Mouse (Mus musculus): Measurements from ENCODE around the gene Ube2s. TPM values are rescaled to one million over a fixed set of nuclear protein-coding genes. Genes with fewer than 3 reads are reported as not detected.

Ube2s gene
- total RNA-seq, 1 experiment: 499 TPM

- Histone ChIP-seq H3K9ac (ENCODE audit: insufficient read depth, low read depth, low read length, poor library complexity, severe bottlenecking) (peak overlapping the region; percentile 70), H3K4me3 (ENCODE audit: insufficient read depth in 1 of 2, low read depth in 1 of 2, low read length in 2 of 2, poor library complexity in 1 of 2, severe bottlenecking in 1 of 2) (peak overlapping the region; percentile 59 to 67), H3K27ac (ENCODE audit: insufficient read depth, low read depth, low read length, poor library complexity, severe bottlenecking) (no peak overlapping the region), H3K4me1 (ENCODE audit: control insufficient read depth in 2 of 2, insufficient read depth in 2 of 2, low read length in 2 of 2, poor library complexity in 1 of 2) (peaks cover 0 to 4% of the 10 kb centered on the region in 2 experiments; a peak in 2 of 4 replicates), H3K36me3 (ENCODE audit: control insufficient read depth, insufficient read depth, low read length, poor library complexity, severe bottlenecking) (no peaks in the 10 kb centered on the region), H3K9me3 (ENCODE audit: control insufficient read depth, insufficient read depth, low read depth, low read length) (no peaks in the 10 kb centered on the region)
- TF ChIP-seq ZC3H11A (IDR thresholded peaks at IDR 0.05; ENCODE audit: borderline replicate concordance, low read depth, low read length) (no peak), MAFK (IDR thresholded peaks at IDR 0.05; ENCODE audit: insufficient read depth, low read depth, low read length) (0 out of 2 replicates have a peak, but pooled peaks have one; percentile 5)
- no peak for DNase-seq (ENCODE audit: low read depth, low spot score)
- in situ Hi-C loops (cut with MboI; ENCODE audit: low sequenced_read_pairs in 2 of 2, unreplicated experiment in 2 of 2): no loop called here
These were observed 23.4 kb upstream of the Ube2s start for GRCm38 (mm10) chr7:4835631-4836327.

GRCm38 (mm10) chr7:4830476-4830875 is 18.1 kb upstream of the Ube2s start:
- TF ChIP-seq HCFC1 (IDR thresholded peaks at IDR 0.05; ENCODE audit: borderline replicate concordance, insufficient read depth, low read length) (no peak), MAFK (IDR thresholded peaks at IDR 0.05; ENCODE audit: insufficient read depth, low read depth, low read length) (no peak), ZC3H11A (IDR thresholded peaks at IDR 0.05; ENCODE audit: borderline replicate concordance, low read depth, low read length) (no peak), CHD2 (IDR thresholded peaks at IDR 0.05; ENCODE audit: low read depth, low read length) (no peak), ZNF384 (IDR thresholded peaks at IDR 0.05; ENCODE audit: low read depth, low read length) (no peak)
- in situ Hi-C loops (cut with MboI; ENCODE audit: low sequenced_read_pairs in 2 of 2, unreplicated experiment in 2 of 2): no loop called here
- Histone ChIP-seq H3K4me3 (ENCODE audit: insufficient read depth in 1 of 2, low read depth in 1 of 2, low read length in 2 of 2, poor library complexity in 1 of 2, severe bottlenecking in 1 of 2) (no peak overlapping the region), H3K9me3 (ENCODE audit: control insufficient read depth, insufficient read depth, low read depth, low read length) (no peaks in the 10 kb centered on the region), H3K36me3 (ENCODE audit: control insufficient read depth, insufficient read depth, low read length, poor library complexity, severe bottlenecking) (no peaks in the 10 kb centered on the region), H3K4me1 (ENCODE audit: control insufficient read depth in 2 of 2, insufficient read depth in 2 of 2, low read length in 2 of 2, poor library complexity in 1 of 2) (peaks cover 0 to 17% of the 10 kb centered on the region in 2 experiments; a peak in 2 of 4 replicates), H3K9ac (ENCODE audit: insufficient read depth, low read depth, low read length, poor library complexity, severe bottlenecking) (no peak overlapping the region), H3K27ac (ENCODE audit: insufficient read depth, low read depth, low read length, poor library complexity, severe bottlenecking) (no peak overlapping the region)
- no peak for DNase-seq (ENCODE audit: low read depth, low spot score)

GRCm38 (mm10) chr7:4825365-4825764 is 13.0 kb upstream of the Ube2s start:
- Histone ChIP-seq H3K9ac (ENCODE audit: insufficient read depth, low read depth, low read length, poor library complexity, severe bottlenecking) (peak overlapping the region; percentile 32; the same call in 1 of the 2 replicates), H3K36me3 (ENCODE audit: control insufficient read depth, insufficient read depth, low read length, poor library complexity, severe bottlenecking) (no peaks in the 10 kb centered on the region), H3K4me3 (ENCODE audit: insufficient read depth in 1 of 2, low read depth in 1 of 2, low read length in 2 of 2, poor library complexity in 1 of 2, severe bottlenecking in 1 of 2) (no peak overlapping the region), H3K9me3 (ENCODE audit: control insufficient read depth, insufficient read depth, low read depth, low read length) (no peaks in the 10 kb centered on the region), H3K27ac (ENCODE audit: insufficient read depth, low read depth, low read length, poor library complexity, severe bottlenecking) (peak overlapping the region; percentile 79), H3K4me1 (ENCODE audit: control insufficient read depth in 2 of 2, insufficient read depth in 2 of 2, low read length in 2 of 2, poor library complexity in 1 of 2) (peaks cover 19 to 36% of the 10 kb centered on the region in 2 experiments)
- TF ChIP-seq MAFK (IDR thresholded peaks at IDR 0.05; ENCODE audit: insufficient read depth, low read depth, low read length): no peak
- no peak for TF ChIP-seq ZC3H11A (IDR thresholded peaks at IDR 0.05; ENCODE audit: borderline replicate concordance, low read depth, low read length)
- TF ChIP-seq CHD2 (IDR thresholded peaks at IDR 0.05; ENCODE audit: low read depth, low read length): no peak
- TF ChIP-seq ZNF384 (IDR thresholded peaks at IDR 0.05; ENCODE audit: low read depth, low read length): no peak
- no peak for TF ChIP-seq HCFC1 (IDR thresholded peaks at IDR 0.05; ENCODE audit: borderline replicate concordance, insufficient read depth, low read length)
- DNase-seq (ENCODE audit: low read depth, low spot score): peak; percentile 53
- in situ Hi-C loops (cut with MboI; ENCODE audit: low sequenced_read_pairs in 2 of 2, unreplicated experiment in 2 of 2): no loop called here

- Histone ChIP-seq H3K9me3 (ENCODE audit: control insufficient read depth, insufficient read depth, low read depth, low read length) (no peaks in the 10 kb centered on the region), H3K27ac (ENCODE audit: insufficient read depth, low read depth, low read length, poor library complexity, severe bottlenecking) (peak overlapping the region; percentile 85), H3K9ac (ENCODE audit: insufficient read depth, low read depth, low read length, poor library complexity, severe bottlenecking) (peak overlapping the region; percentile 15; the same call in 1 of the 2 replicates), H3K4me3 (ENCODE audit: insufficient read depth in 1 of 2, low read depth in 1 of 2, low read length in 2 of 2, poor library complexity in 1 of 2, severe bottlenecking in 1 of 2) (peak overlapping the region in 1 of 2 experiments; percentile 18; a peak in 1 of 4 replicates), H3K36me3 (ENCODE audit: control insufficient read depth, insufficient read depth, low read length, poor library complexity, severe bottlenecking) (no peaks in the 10 kb centered on the region), H3K4me1 (ENCODE audit: control insufficient read depth in 2 of 2, insufficient read depth in 2 of 2, low read length in 2 of 2, poor library complexity in 1 of 2) (peaks cover 19 to 41% of the 10 kb centered on the region in 2 experiments)
- in situ Hi-C loops (cut with MboI; ENCODE audit: low sequenced_read_pairs in 2 of 2, unreplicated experiment in 2 of 2): no loop called here
- TF ChIP-seq ZNF384 (IDR thresholded peaks at IDR 0.05; ENCODE audit: low read depth, low read length) (no peak), ZC3H11A (IDR thresholded peaks at IDR 0.05; ENCODE audit: borderline replicate concordance, low read depth, low read length) (no peak), MAFK (IDR thresholded peaks at IDR 0.05; ENCODE audit: insufficient read depth, low read depth, low read length) (no peak), HCFC1 (IDR thresholded peaks at IDR 0.05; ENCODE audit: borderline replicate concordance, insufficient read depth, low read length) (no peak), CHD2 (IDR thresholded peaks at IDR 0.05; ENCODE audit: low read depth, low read length) (no peak)
- DNase-seq (ENCODE audit: low read depth, low spot score): no peak
These were observed 9.9 kb upstream of the Ube2s start for GRCm38 (mm10) chr7:4822162-4822907.
